Mouse (Mus musculus) monocyte, adult 5-6 weeks (primary cell): ENCODE results near the gene Gm28168. TPM values are rescaled to one million over a fixed set of nuclear protein-coding genes. Genes with fewer than 3 reads are reported as not detected.
"Not testable (repeated sequence)": the region's sequence is repeated elsewhere in the genome, so short reads cannot be mapped to it uniquely, and the experiment has no call there.

ENCODE experiments used
- ATAC-seq: fragments of 153-309, 156-312 bp; replicated peaks from 2 replicates; pipeline ENCODE4 v1.8.0; 2017; ENCODE audit warnings: mild to moderate bottlenecking; ENCODE audit not compliant: low TSS enrichment, insufficient number of reproducible peaks, severe bottlenecking, poor library complexity, low FRiP score
- total RNA-seq: library from RNA; stranded (forward); fragments of 200-1000, 200-491, 200-594 nt; gene quantifications from 3 replicates; pipeline ENCODE4 v1.2.3, GENCODE M21; 2017

Gene Gm28168
- 0.57 TPM in 1 of 3 replicates, not detected in the others for total RNA-seq

GRCm38 (mm10) chr1:117927715-117928114, at the start of gene Gm28168:
Gene Gm28168 (plus strand): TSS chr1:117928015.
- ATAC-seq: not testable (repeated sequence)

DNA sequence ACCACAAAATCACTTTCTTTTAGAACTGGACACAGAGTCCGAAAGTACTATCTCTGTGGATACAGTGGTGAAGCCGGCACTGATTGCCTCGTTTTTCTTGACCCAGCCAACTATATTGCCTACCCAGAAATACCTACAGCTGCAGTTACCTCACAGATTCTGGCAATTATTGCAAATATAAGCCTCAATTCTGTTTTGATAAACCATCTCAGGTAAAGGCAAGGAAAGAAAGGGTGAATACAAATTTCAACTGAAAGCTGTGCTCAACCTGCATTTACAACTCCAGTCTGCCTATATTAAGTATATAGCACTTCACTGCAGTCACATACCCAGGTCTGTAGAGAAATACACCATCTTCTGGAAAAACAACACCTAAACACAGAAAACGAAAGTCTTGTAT, 37.8 kb downstream of the Gm28168 start, which contains the start of gene Gm7145:
Gm7145 (plus strand) TSS at position 301 of the 400 bp plus-strand sequence.
- no peak for ATAC-seq

Other genes with a start within 250 kb of the Gm28168 start
- not detected in 3 replicates for gene Gm28363, start 230.9 kb upstream of the Gm28168 start, total RNA-seq
- not detected in 3 replicates for gene B020011L13Rik, start 146.9 kb upstream of the Gm28168 start, total RNA-seq
- gene Gm28360, start 97.9 kb upstream of the Gm28168 start, total RNA-seq: not detected in 3 replicates
- gene Gm7145, start 37.9 kb downstream of the Gm28168 start, total RNA-seq: not detected in 3 replicates
- 0.29 TPM in 1 of 3 replicates, not detected in the others for gene Gm29106, start 248.5 kb downstream of the Gm28168 start, total RNA-seq